Mouse (Mus musculus) bone marrow, adult 2 months (tissue): ENCODE results near the gene Crocc.

ENCODE experiments used
- CTCF ChIP-seq: fragments of 200-500 bp; IDR thresholded peaks from 2 replicates; pipeline ENCODE4 v1.5.1; 2011; ENCODE audit warnings: low read length, control low read depth; ENCODE audit not compliant: control insufficient read depth, insufficient read depth
- POLR2A ChIP-seq: fragments of 200-500 bp; IDR thresholded peaks from 2 replicates; pipeline ENCODE4 v1.6.1; 2011; ENCODE audit warnings: low read depth, mild to moderate bottlenecking, control low read depth, low read length, borderline replicate concordance; ENCODE audit not compliant: control insufficient read depth

DNA sequence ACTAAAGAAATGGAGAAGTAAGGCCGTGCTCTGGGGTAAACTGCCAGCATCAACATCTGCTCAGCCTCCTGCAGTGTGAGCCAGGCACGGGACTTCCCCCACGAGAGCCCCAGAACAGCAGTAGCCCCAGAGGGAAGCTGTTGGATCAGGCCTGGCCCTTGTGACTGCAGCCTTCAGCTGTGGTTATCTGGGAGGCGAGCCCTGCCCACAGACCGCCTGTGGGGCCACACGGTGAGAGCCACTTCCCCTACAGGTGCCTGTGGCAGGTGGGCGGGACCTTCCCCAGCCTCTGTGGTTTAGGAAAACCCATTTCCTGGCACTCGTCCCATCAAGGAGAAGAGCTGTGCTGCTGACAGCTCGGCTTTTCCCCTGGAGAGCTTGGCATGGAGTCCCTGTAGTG is 76.9 kb downstream of the Crocc start:
- peak; percentile 32; the same call in 1 of the 2 replicates for TF ChIP-seq POLR2A
- TF ChIP-seq CTCF: no peak
